Mouse (Mus musculus): ENCODE measurements around the gene C1qtnf1. TPM values are rescaled to one million over a fixed set of nuclear protein-coding genes. Genes with fewer than 3 reads are reported as not detected.

Gene C1qtnf1
- polyA plus RNA-seq, 1 experiment from 2014 or later, result 2.8 TPM

DNA sequence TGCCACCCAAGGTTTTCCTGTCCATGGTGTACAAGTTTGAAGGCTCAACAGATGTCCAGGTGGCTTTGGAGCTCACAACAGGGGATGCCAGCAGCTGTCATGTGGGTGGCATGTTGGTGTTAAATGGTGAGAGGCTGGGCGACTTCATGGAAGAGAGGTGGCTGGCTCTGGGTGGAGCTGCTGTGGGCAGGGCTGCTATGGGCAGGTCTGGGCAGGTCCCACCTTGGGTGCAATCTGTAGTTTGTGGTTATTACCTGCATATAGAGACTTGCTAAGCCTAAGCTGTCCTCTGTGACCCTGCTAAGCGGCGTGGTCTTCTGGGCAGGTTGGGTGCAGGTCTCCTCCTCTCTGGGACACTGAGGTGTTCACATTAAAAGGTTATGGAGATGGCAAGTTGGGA lies 57.8 kb downstream of the C1qtnf1 start:
- no peak overlapping the region for H3K9ac ChIP-seq
- H3K27me3 ChIP-seq, result no peaks in the 10 kb centered on the region
- no peaks in the 10 kb centered on the region for H3K9me3 ChIP-seq
- H3K36me3 ChIP-seq, result peaks cover 29% of the 10 kb centered on the region
- peaks cover 55% of the 10 kb centered on the region for H3K4me1 ChIP-seq (replicated peaks)
- 89% methylated on average over 3 of the region's 3 CpGs for WGBS
- no peak overlapping the region for H3K4me3 ChIP-seq
- no peak for ATAC-seq (ENCODE audit: low FRiP score)
- 0 out of 2 replicates have a peak overlapping the region, but pooled peaks have one; percentile 12 for H3K27ac ChIP-seq
- no peak overlapping the region for H3K4me2 ChIP-seq

DNA sequence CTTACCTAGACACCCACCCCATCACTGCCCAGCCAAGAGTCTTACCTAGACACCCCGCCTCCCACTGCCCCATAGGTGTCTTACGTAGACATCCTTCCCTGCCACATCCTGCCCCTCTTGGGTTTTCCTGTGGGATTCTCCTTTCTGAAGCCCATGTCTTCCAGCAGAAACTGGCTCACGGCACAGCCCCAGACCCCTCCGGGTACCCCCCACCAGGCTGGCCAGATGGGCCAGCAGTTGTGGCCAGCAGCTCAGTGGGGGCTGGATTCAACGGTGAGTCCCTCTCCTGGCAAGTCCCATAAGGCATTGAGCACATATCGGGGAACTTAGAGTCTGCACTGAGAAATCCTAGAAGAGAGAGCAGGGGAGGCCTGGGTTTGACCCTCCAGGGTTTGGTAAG lies 58.3 kb downstream of the C1qtnf1 start:
- Histone ChIP-seq H3K4me1 (replicated peaks) (peaks cover 58% of the 10 kb centered on the region), H3K9ac (0 out of 2 replicates have a peak overlapping the region, but pooled peaks have one; percentile 35), H3K27ac (no peak overlapping the region), H3K4me2 (no peak overlapping the region), H3K27me3 (no peaks in the 10 kb centered on the region), H3K36me3 (peaks cover 29% of the 10 kb centered on the region), H3K4me3 (no peak overlapping the region), H3K9me3 (no peaks in the 10 kb centered on the region)
- WGBS, result 82% methylated on average over 6 of the region's 6 CpGs
- no peak for ATAC-seq (ENCODE audit: low FRiP score)

DNA sequence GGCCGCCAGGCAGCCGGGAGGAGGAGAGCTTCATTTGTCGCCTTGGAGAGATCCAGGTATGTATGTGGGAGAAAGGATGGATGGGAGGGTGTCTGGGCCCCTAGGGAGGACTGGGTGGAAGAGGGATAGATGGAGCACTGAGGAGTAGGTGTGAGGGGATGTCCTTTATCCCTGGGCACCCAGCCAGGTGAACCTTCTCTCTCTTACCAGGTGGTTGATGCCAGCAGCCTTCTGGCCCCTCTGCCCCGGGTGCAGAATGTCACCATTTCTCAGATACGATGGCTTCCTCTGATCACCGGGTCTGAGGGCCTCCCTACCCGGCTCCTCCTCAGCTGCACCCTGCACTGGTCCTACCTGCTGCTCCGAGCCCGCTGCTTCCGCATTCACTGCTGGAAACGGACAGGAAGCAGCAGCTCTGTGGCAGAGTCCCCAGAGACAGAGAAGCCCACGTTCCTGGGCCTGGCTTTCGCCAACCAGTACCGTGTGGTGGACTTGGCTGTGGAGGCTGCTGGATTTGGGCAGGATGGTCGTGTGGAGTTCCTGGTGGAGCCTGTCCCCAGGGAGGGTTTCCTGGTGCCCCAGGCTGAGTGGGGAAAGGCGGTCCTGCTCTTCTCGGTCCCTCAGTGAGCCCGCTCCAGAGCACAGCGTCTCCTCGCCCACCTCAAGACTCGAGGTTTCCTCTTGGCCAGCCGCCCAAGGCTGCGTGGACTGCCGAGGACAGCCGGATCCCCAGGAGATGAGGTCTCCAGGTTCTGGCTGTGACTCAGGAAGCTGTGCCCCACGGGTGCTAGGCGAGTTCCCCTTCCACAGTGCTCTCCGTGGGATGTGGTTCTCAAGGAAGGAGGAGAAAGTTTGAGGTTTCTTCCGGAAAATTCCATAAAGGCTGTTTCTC lies 59.1 kb downstream of the C1qtnf1 start:
- Histone ChIP-seq H3K4me1 (replicated peaks) (peaks cover 63% of the 10 kb centered on the region), H3K9me3 (no peaks in the 10 kb centered on the region), H3K4me3 (no peak overlapping the region), H3K27me3 (no peaks in the 10 kb centered on the region), H3K9ac (peak overlapping the region; percentile 35; the same call in 1 of the 2 replicates), H3K27ac (no peak overlapping the region), H3K4me2 (no peak overlapping the region), H3K36me3 (peaks cover 29% of the 10 kb centered on the region)
- ATAC-seq (ENCODE audit: low FRiP score), result no peak
- WGBS, result 84% methylated on average over 29 of the region's 29 CpGs

DNA sequence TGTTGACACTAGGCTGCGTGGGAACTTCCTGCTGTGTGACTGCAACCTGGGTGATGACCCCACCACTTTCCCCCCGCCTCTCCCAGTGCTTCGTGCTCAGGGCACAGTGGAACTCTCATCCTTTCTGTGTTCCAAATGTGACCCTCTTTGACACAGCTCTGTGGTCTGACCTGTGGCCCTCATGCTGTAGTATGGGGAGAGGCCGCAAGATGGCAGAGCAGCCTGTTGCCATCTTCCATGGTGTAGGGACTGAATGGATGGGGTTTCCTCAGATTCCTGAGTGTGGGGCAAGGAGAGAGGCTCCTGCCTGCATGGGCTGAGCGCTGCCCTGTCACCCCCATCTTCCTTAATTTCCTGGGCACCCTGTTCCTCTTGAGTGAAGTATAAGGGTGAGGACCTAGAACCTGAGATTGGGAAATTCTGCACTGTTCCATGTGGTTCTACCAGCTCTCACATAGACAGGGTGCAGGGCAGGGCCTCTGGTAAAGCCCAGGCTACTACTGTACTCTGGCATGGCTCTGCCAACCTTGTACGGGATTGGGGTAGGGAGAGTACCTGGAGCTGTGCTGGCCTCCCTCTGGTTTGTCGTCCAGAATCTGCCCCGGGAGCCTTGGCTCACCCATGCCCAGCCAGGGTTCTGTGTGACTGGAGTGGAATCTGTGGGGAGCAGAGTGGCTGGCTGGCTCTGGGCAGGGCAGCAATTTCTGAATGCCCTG lies 60.3 kb downstream of the C1qtnf1 start:
- H3K9me3 ChIP-seq, result no peaks in the 10 kb centered on the region
- no peak overlapping the region for H3K4me2 ChIP-seq
- no peaks in the 10 kb centered on the region for H3K27me3 ChIP-seq
- peak overlapping the region; percentile 14; the same call in 1 of the 2 replicates for H3K9ac ChIP-seq
- peaks cover 18% of the 10 kb centered on the region for H3K36me3 ChIP-seq
- WGBS, result 72% methylated on average over 8 of the region's 8 CpGs
- peaks cover 75% of the 10 kb centered on the region for H3K4me1 ChIP-seq (replicated peaks)
- peak overlapping the region; percentile 76 for H3K27ac ChIP-seq
- ATAC-seq (ENCODE audit: low FRiP score), result no peak
- H3K4me3 ChIP-seq, result no peak overlapping the region

DNA sequence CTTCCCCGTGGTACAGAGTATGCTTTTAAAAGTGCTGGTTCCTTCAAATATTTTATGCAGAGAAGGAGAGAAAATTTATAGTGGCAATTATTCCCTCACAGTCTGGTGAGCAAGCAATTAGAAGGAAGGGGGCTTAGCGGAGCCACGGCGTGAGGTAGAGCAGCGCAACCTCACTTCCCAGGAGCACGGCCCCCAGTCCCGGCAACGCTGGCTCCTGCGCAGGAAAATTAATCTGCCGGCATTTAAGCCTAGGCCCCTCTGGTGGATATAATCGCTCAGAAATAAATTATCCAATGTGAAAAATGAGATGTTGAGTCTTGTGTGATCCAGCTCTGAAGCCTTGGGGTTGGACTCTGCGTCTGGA lies 60.9 kb downstream of the C1qtnf1 start:
- no peaks in the 10 kb centered on the region for H3K27me3 ChIP-seq
- peaks cover 13% of the 10 kb centered on the region for H3K36me3 ChIP-seq
- peaks cover 80% of the 10 kb centered on the region for H3K4me1 ChIP-seq (replicated peaks)
- 55% methylated on average over 12 of the region's 12 CpGs for WGBS
- no peak overlapping the region for H3K4me3 ChIP-seq
- no peak for ATAC-seq (ENCODE audit: low FRiP score)
- peak overlapping the region; percentile 76 for H3K27ac ChIP-seq
- H3K4me2 ChIP-seq, result no peak overlapping the region
- peak overlapping the region; percentile 14 for H3K9ac ChIP-seq
- H3K9me3 ChIP-seq, result no peaks in the 10 kb centered on the region

DNA sequence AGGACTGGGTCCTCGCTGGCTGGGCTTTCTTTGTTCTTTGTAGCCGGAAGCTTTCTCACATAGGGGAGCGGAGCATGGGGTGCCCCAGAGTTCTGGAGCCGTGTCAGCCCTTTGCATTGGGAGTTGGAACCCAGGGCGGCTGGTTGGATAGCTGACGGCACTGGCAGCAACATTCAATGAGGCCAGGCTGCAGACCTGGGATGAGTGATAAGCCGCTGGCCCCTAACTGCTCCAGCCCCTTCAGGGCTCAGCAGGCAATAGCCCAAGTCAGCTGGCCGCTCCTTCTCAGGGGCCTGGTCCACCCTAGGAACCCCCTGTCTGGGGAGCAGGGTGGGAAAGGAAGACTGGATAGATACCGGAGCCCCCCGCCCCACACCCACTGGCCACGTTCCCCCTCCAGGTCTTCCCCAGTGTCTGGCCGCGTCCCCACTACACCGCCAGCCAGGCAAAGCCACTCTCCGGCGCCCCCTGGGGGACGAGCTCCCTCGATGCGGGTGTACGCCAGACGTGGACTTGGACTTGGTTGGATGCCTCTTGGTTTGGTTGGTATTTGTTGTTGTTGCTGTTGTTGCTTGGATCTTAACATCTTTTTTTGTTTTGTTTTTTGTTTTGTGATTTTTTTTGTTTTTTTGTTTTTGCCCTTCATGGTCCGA lies 62.7 kb downstream of the C1qtnf1 start:
- H3K4me1 ChIP-seq (replicated peaks), result peaks cover 68% of the 10 kb centered on the region
- H3K36me3 ChIP-seq, result peaks cover 9% of the 10 kb centered on the region
- WGBS, result 18% methylated on average over 22 of the region's 22 CpGs
- peak overlapping the region; percentile 40; the same call in 1 of the 2 replicates for H3K9ac ChIP-seq
- no peak overlapping the region for H3K4me3 ChIP-seq
- H3K27me3 ChIP-seq, result no peaks in the 10 kb centered on the region
- no peaks in the 10 kb centered on the region for H3K9me3 ChIP-seq
- 0 out of 2 replicates have a peak overlapping the region, but pooled peaks have one; percentile 18 for H3K4me2 ChIP-seq
- ATAC-seq (ENCODE audit: low FRiP score), result no peak; the same call in 1 of the 2 replicates
- peak overlapping the region; percentile 76 for H3K27ac ChIP-seq

DNA sequence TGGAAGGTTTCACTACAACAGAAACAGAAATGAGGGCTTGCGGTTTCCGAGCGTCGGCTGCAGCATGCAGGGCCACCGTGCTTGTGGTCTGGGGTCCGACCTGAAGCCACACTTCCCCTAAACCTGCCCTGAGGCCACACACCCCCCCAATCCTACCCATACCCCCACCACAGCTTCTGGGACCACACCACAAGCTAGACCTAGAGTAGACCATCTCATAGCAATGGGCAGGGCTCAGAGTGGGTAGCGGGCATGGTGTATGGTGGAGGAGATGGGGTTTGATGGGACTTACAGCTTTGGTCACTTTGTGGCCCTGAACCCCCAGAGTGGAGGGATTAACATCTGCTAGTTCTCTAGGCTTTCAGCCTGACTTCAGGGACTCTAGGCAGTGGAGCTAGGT lies 63.2 kb downstream of the C1qtnf1 start:
- Histone ChIP-seq H3K4me3 (no peak overlapping the region), H3K9ac (no peak overlapping the region), H3K9me3 (no peaks in the 10 kb centered on the region), H3K27me3 (no peaks in the 10 kb centered on the region), H3K4me2 (no peak overlapping the region), H3K36me3 (peaks cover 9% of the 10 kb centered on the region), H3K27ac (no peak overlapping the region), H3K4me1 (replicated peaks) (peaks cover 73% of the 10 kb centered on the region)
- WGBS, result 93% methylated on average over 7 of the region's 7 CpGs
- no peak for ATAC-seq (ENCODE audit: low FRiP score)

DNA sequence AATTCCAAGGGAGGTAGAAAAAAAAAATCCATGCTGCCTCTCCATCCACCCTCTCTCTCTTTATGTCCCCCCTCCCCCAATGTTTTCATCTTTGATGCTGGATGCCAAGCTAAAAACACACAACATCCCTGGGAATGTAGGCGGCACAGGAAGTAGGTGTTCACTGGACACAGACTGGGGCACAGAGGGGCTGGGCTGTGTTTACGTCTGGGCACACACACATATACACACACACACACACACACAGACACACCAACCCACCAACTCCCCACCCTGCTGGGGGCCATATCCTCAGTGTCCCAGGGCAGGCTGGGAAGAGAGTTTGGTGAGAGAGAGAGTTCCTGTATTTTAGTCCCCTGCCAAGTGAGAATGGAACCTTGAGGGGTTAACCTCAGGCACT lies 65.5 kb downstream of the C1qtnf1 start:
- peaks cover 66% of the 10 kb centered on the region for H3K4me1 ChIP-seq (replicated peaks)
- H3K27me3 ChIP-seq, result no peaks in the 10 kb centered on the region
- no peak overlapping the region for H3K9ac ChIP-seq
- peak overlapping the region; percentile 72 for H3K27ac ChIP-seq
- no peak for ATAC-seq (ENCODE audit: low FRiP score)
- H3K4me3 ChIP-seq, result no peak overlapping the region
- WGBS, result 83% methylated on average over 2 of the region's 2 CpGs
- H3K36me3 ChIP-seq, result peaks cover 4% of the 10 kb centered on the region
- H3K9me3 ChIP-seq, result no peaks in the 10 kb centered on the region
- no peak overlapping the region for H3K4me2 ChIP-seq

DNA sequence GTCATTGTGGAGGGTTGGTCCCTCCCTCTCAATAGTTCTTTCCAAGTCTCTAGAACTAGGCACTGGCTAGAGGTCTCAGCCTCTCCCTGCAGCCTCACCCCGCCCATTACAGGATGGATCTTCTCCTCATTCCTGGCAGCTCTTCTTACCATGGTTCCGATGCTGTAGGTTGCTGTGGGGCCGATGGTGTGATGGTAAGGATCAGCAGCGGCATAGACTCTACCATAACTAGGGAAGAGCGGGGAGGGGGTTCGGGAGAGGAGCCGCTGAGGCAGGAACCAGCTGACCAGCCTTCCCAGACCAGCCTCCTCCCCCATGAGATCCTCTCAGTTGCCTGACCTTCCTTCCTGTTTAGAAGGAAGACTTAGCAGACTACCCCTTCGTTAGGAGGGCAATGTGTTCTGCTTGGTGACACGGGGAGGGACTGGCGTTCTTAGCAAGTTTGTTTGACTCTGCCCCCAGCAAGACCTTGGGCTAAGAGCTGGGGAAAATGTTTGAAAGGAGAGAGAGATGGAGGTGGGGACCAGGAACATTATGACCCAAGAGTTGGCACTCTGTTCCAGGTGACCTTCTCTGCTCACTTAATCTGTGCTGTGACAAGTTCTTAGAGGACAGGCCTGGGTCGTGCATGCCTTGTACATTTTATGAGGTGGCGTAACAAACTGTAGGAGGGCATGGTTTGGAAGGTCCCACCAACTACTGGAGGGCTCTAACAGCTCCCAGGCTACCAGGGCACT lies 66.2 kb downstream of the C1qtnf1 start:
- peak overlapping the region; percentile 72; the same call in 1 of the 2 replicates for H3K27ac ChIP-seq

DNA sequence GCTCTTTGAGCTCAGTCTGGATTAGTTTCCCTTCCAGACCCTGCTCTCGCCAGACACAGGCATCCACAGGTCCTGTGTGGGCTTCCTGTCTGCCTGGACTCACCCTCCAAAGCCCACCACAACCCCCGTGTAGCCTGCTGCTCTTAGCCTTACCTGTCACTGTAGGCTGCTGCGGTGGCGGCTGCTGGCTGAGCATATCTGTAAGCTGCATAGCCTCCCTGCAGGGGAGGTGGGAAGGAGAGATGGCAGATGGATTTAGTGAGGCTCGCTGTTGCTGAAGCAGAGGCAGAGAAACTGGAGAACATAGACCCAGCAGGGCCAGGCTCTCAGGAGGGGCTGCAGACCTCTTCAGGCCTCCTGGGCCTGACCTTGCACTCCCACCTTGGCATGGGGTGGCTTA lies 67.1 kb downstream of the C1qtnf1 start:
- 0 out of 2 replicates have a peak overlapping the region, but pooled peaks have one; percentile 8 for H3K9ac ChIP-seq
- no peaks in the 10 kb centered on the region for H3K9me3 ChIP-seq
- no peak for ATAC-seq (ENCODE audit: low FRiP score)
- H3K27me3 ChIP-seq, result no peaks in the 10 kb centered on the region
- H3K27ac ChIP-seq, result no peak overlapping the region
- no peak overlapping the region for H3K4me2 ChIP-seq
- H3K4me3 ChIP-seq, result no peak overlapping the region
- H3K4me1 ChIP-seq (replicated peaks), result peaks cover 50% of the 10 kb centered on the region
- WGBS, result 47% methylated on average over 5 of the region's 5 CpGs
- peaks cover 7% of the 10 kb centered on the region for H3K36me3 ChIP-seq

More for the DNA sequence above, 66.2 kb downstream of the C1qtnf1 start:
- H3K4me1 ChIP-seq (replicated peaks), result peaks cover 59% of the 10 kb centered on the region
- no peaks in the 10 kb centered on the region for H3K27me3 ChIP-seq
- H3K9me3 ChIP-seq, result no peaks in the 10 kb centered on the region
- peaks cover 4% of the 10 kb centered on the region for H3K36me3 ChIP-seq
- H3K4me2 ChIP-seq, result no peak overlapping the region
- no peak overlapping the region for H3K4me3 ChIP-seq
- WGBS, result 90% methylated on average over 12 of the region's 12 CpGs
- no peak overlapping the region for H3K9ac ChIP-seq
- no peak for ATAC-seq (ENCODE audit: low FRiP score)

DNA sequence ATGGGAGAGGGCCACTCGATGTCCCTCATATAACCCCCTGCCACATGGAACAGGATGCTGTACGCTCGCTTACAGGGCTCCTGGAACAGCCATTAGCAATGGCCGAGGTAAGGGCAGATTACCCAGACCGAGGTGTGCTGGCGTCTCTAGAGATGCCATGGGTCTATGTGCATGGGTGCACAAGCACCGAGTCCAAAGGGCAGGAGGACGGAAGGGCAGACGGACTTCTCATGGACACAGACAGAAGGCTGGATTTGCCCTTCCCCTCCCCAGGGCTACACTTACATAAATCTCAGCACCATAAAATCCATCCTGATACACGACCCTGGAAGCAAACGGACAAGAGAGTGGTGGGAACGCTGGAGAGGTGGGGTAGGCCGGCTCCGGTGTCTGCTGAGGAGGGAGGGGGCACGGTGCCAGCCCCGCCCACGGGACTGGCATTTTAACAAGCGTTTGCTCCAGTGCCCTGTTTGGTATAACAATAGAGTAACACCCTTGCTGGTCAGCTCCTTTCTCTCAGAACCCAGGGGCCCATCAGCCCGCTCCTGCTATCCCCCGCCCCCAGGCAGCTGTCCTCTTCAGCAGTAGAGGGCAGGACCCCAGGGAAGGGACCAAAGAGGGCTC lies 68.2 kb downstream of the C1qtnf1 start:
- H3K4me2 ChIP-seq, result no peak overlapping the region

More for the DNA sequence above, 68.2 kb downstream of the C1qtnf1 start:
- no peak for ATAC-seq (ENCODE audit: low FRiP score)
- no peak overlapping the region for H3K4me3 ChIP-seq
- H3K4me1 ChIP-seq (replicated peaks), result peaks cover 40% of the 10 kb centered on the region
- 50% methylated on average over 20 of the region's 20 CpGs for WGBS
- H3K9me3 ChIP-seq, result no peaks in the 10 kb centered on the region
- no peaks in the 10 kb centered on the region for H3K27me3 ChIP-seq
- H3K27ac ChIP-seq, result no peak overlapping the region
- H3K9ac ChIP-seq, result peak overlapping the region; percentile 39
- H3K36me3 ChIP-seq, result peaks cover 14% of the 10 kb centered on the region
